Mouse (Mus musculus) heart, embryonic 14.5 days (tissue): ENCODE measurements at regions not wholly inside any gene's neighbourhood (a gene's known extent, or its start where the extent isn't known, plus 50 kb on each side); places are given as distances from the start of the nearest gene placed in this dataset.

Source experiments
- ATAC-seq: fragments of 200-750 bp; cut with Nextera tagmentation; 2 replicates; pipeline ENCODE4 v1.8.0; 2017; ENCODE audit warnings: low read depth, moderate TSS enrichment; ENCODE audit not compliant: insufficient number of reproducible peaks, insufficient read depth, low FRiP score
- H3K27ac ChIP-seq, 2 experiments: fragments of 200-500 bp in 1 of 2; fragments of 300-500 bp in 1 of 2; sonication (generic) in 1 of 2; replicated peaks in 1 of 2; 2 replicates each; pipeline ENCODE4 v1.5.1; 2012 to 2014; ENCODE audit warnings: low read depth in 2 of 2, low read length in 2 of 2, control low read depth in 1 of 2, mild to moderate bottlenecking in 1 of 2, mixed read lengths in 1 of 2; ENCODE audit not compliant: control insufficient read depth in 1 of 2, insufficient read depth in 1 of 2
- H3K27me3 ChIP-seq: fragments of 300-500 bp; sonication (generic); 2 replicates; pipeline ENCODE4 v1.6.1; 2014; ENCODE audit warnings: mild to moderate bottlenecking, low read length, control low read depth; ENCODE audit not compliant: control insufficient read depth, insufficient read depth
- H3K36me3 ChIP-seq: fragments of 300-500 bp; sonication (generic); 2 replicates; pipeline ENCODE4 v1.6.1; 2014; ENCODE audit warnings: mild to moderate bottlenecking, control low read depth, low read length, mixed read lengths; ENCODE audit not compliant: control insufficient read depth, insufficient read depth
- H3K4me1 ChIP-seq, 2 experiments: fragments of 200-500 bp in 1 of 2; fragments of 300-500 bp in 1 of 2; sonication (generic) in 1 of 2; 2 replicates each; pipeline ENCODE4 v1.6.1; 2012 to 2014; ENCODE audit warnings: low read length in 2 of 2, control low read depth in 1 of 2, mixed read lengths in 1 of 2; ENCODE audit not compliant: control insufficient read depth in 2 of 2, insufficient read depth in 2 of 2
- H3K4me2 ChIP-seq: fragments of 300-500 bp; sonication (generic); 2 replicates; pipeline ENCODE4 v1.6.1; 2014; ENCODE audit warnings: mild to moderate bottlenecking, low read length
- H3K4me3 ChIP-seq, 2 experiments: fragments of 200-500 bp in 1 of 2; fragments of 300-500 bp in 1 of 2; sonication (generic) in 1 of 2; 2 replicates each; pipeline ENCODE4 v1.5.1; 2012 to 2014; ENCODE audit warnings: low read length in 2 of 2, mild to moderate bottlenecking in 2 of 2, control low read depth in 1 of 2, low read depth in 1 of 2, moderate library complexity in 1 of 2; ENCODE audit not compliant: control insufficient read depth in 1 of 2, insufficient read depth in 1 of 2
- H3K9ac ChIP-seq: fragments of 300-500 bp; sonication (generic); 2 replicates; pipeline ENCODE4 v1.6.1; 2014; ENCODE audit warnings: mild to moderate bottlenecking, low read length
- H3K9me3 ChIP-seq: fragments of 300-500 bp; sonication (generic); 2 replicates; pipeline ENCODE4 v1.6.1; 2016; ENCODE audit warnings: low read length, control low read depth; ENCODE audit not compliant: control insufficient read depth
- WGBS: fragments of 180-500 bp; shearing (Covaris S2); extraction: QIAGEN DNeasy Blood & Tissue Kit; methylation state at CpG from one replicate; pipeline ENCODE4 v1.1.7; 2014; 5-methylcytosine and 5-hydroxymethylcytosine counted together

- Histone ChIP-seq H3K27me3 (no peaks in the 10 kb centered on the region), H3K4me1 (no peaks in the 10 kb centered on the region), H3K9me3 (no peaks in the 10 kb centered on the region), H3K9ac (no peak overlapping the region), H3K4me3 (no peak overlapping the region), H3K36me3 (no peaks in the 10 kb centered on the region), H3K4me2 (no peak overlapping the region), H3K27ac (no peak overlapping the region)
- no peak for ATAC-seq
- WGBS, result 65% methylated on average over 3 of the region's 3 CpGs
Measured at GRCm38 (mm10) chr2:172630333-172630732, 80.9 kb downstream of the Tfap2c start.

DNA sequence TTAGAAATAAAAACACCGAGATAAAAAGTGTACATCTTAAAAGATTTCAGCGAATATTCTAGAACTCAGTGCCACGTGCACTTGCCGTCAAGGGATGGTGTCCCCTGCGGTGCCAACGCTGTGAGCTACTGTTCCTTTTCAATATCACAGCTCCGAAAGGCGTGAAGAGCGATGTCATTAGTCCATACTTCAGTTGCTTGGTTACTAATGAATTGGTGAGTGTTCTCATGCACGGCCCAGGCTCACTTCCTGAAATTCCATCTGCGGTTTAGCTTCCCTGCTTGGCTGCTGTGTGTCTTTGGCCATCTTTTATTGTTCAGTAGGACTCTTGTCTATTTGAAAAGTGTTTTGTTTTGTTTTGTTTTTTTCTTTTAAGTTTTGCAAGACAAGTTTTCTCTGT, 93.2 kb downstream of the Tfap2c start:
- ATAC-seq, result no peak
- WGBS, result 60% methylated on average over 11 of the region's 11 CpGs

GRCm38 (mm10) chr2:172643860-172644259, 94.5 kb downstream of the Tfap2c start:
- Histone ChIP-seq H3K4me3 (no peak overlapping the region), H3K9ac (no peak overlapping the region), H3K4me2 (peak overlapping the region; percentile 14; the same call in 1 of the 2 replicates), H3K9me3 (0 out of 2 replicates have a peak, but pooled peaks cover 5% of the 10 kb centered on the region), H3K4me1 (peaks cover 4 to 5% of the 10 kb centered on the region in 2 experiments), H3K27me3 (no peaks in the 10 kb centered on the region), H3K36me3 (no peaks in the 10 kb centered on the region), H3K27ac (peak overlapping the region; percentile 12 to 33; a peak in 2 of 4 replicates)
- 21% methylated on average over 12 of the region's 12 CpGs for whole genome bisulfite sequencing
- ATAC-seq, result peak; percentile 32; the same call in 1 of the 2 replicates

More for the DNA sequence above, 93.2 kb downstream of the Tfap2c start:
- no peak overlapping the region for H3K4me3 ChIP-seq
- H3K4me1 ChIP-seq, result peaks cover 4 to 5% of the 10 kb centered on the region in 2 experiments
- H3K27me3 ChIP-seq, result no peaks in the 10 kb centered on the region
- no peak overlapping the region for H3K4me2 ChIP-seq
- no peaks in the 10 kb centered on the region for H3K36me3 ChIP-seq
- H3K9ac ChIP-seq, result no peak overlapping the region
- 0 out of 2 replicates have a peak, but pooled peaks cover 5% of the 10 kb centered on the region for H3K9me3 ChIP-seq
- no peak overlapping the region for H3K27ac ChIP-seq

DNA sequence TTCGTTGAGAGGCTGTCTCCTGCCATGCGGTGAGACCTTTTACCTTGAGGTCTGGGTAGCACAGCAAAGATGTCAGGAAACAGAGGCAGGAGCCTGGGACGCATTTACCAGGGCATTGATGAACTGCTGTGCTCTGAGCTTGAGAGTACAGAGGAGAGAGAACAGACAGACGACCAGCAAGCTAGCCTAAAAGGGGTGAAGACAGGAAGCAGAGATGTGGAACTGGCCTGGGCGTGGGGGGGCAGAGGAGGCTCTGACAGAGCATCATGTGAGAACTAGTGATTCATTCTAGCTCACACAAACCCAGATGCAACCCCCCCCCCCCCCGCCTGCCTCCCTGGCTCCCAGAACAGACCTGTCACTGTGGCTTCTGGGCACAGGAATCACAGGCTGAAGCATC, 95.1 kb downstream of the Tfap2c start:
- Histone ChIP-seq H3K36me3 (no peaks in the 10 kb centered on the region), H3K9ac (no peak overlapping the region), H3K27me3 (no peaks in the 10 kb centered on the region), H3K9me3 (0 out of 2 replicates have a peak, but pooled peaks cover 5% of the 10 kb centered on the region), H3K27ac (peak overlapping the region in 1 of 2 experiments; percentile 12; a peak in 3 of 4 replicates), H3K4me1 (peaks cover 4 to 5% of the 10 kb centered on the region in 2 experiments), H3K4me3 (no peak overlapping the region), H3K4me2 (no peak overlapping the region)
- 36% methylated on average over 6 of the region's 6 CpGs for WGBS
- ATAC-seq, result no peak

DNA sequence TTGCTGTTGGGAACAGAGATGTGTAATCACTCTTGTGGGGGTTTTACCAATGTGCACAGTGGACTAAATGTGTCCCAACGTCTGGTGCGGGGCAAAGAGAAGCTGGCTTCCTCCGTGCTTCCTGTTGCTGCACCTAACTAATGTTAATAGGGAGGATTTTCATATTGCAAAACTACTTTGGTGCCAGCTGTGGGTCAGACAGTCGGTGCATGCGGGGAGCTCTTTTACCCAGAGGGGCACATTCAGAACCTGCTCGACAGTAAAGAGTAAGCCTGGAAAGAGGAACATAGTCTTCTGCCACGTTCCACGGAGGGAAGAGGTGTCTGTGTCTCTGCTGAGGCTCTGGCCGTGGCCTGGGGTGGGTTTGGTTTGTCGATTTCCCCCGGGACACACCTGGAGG, 98.7 kb downstream of the Tfap2c start:
- Histone ChIP-seq H3K9ac (no peak overlapping the region), H3K4me1 (peaks cover 4 to 5% of the 10 kb centered on the region in 2 experiments), H3K4me3 (no peak overlapping the region), H3K4me2 (no peak overlapping the region), H3K27ac (no peak overlapping the region), H3K27me3 (no peaks in the 10 kb centered on the region), H3K36me3 (no peaks in the 10 kb centered on the region), H3K9me3 (no peaks in the 10 kb centered on the region)
- WGBS, result 65% methylated on average over 11 of the region's 11 CpGs
- ATAC-seq, result no peak

- Histone ChIP-seq H3K27me3 (peaks cover 29% of the 10 kb centered on the region), H3K27ac (no peak overlapping the region), H3K4me1 (0 out of 4 replicates have a peak, but pooled peaks cover 2 to 6% of the 10 kb centered on the region in 2 experiments), H3K36me3 (no peaks in the 10 kb centered on the region), H3K4me2 (no peak overlapping the region), H3K4me3 (no peak overlapping the region), H3K9ac (no peak overlapping the region), H3K9me3 (peaks cover 7% of the 10 kb centered on the region; the same call in 1 of the 2 replicates)
- WGBS, result 60% methylated on average over 10 of the region's 10 CpGs
- ATAC-seq, result no peak
Measured at GRCm38 (mm10) chr2:172660479-172660878, 111.1 kb downstream of the Tfap2c start.

GRCm38 (mm10) chr2:172660916-172661315, 111.5 kb downstream of the Tfap2c start:
- 10% methylated on average over 7 of the region's 7 CpGs for WGBS
- H3K9me3 ChIP-seq, result peaks cover 7% of the 10 kb centered on the region; the same call in 1 of the 2 replicates
- H3K9ac ChIP-seq, result no peak overlapping the region
- H3K27me3 ChIP-seq, result peaks cover 29% of the 10 kb centered on the region
- 0 out of 4 replicates have a peak, but pooled peaks cover 2 to 6% of the 10 kb centered on the region in 2 experiments for H3K4me1 ChIP-seq
- no peak for ATAC-seq
- no peak overlapping the region for H3K27ac ChIP-seq
- no peak overlapping the region for H3K4me2 ChIP-seq
- H3K36me3 ChIP-seq, result no peaks in the 10 kb centered on the region
- H3K4me3 ChIP-seq, result no peak overlapping the region
